Mouse (Mus musculus): ENCODE measurements around the gene Mrpl53.

The Mrpl53 gene

DNA sequence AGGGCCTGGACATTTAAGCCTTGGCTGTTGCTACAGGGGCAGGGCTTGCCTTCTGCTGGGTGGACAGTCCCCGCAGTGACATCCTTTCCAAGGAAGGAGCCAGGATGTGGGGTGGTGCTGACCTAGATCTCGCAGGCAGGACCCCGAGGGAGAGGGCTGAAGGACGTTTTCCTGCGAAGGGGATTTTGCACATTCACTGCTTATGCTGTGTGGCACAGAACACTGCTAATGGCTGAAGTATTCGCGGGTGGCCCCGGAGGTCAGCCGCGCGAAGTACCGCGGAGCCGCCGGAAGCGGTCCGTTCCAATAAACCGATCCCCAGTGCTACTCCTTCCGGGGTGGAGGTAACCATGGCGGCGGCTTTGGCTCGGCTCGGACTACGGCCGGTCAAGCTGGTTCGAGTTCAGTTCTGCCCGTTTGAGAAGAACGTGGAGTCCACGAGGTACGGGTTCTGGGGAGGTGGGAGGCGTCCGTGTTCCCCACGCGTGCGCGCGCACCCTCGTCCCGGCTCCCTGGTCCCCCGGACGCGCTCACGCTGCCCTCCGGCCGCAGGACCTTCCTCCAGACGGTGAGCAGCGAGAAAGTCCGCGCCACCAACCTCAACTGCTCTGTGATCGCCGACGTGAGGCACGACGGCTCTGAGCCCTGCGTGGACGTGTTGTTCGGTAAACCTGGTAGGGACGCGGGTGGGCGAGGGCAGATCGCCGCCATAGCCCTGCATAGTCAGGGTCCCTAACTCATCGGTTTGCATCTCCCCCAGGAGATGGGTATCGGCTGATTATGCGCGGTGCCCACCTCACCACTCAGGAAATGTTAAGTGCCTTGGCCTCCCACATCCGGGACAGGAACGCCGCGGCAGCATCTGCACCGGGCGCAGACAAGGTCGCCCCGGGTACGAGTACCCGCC is at the start of gene Mrpl53:
Mrpl53 (plus strand) TSS at position 279 of the 907 bp plus-strand sequence.
- DNase-seq = peak; percentile 85

DNA sequence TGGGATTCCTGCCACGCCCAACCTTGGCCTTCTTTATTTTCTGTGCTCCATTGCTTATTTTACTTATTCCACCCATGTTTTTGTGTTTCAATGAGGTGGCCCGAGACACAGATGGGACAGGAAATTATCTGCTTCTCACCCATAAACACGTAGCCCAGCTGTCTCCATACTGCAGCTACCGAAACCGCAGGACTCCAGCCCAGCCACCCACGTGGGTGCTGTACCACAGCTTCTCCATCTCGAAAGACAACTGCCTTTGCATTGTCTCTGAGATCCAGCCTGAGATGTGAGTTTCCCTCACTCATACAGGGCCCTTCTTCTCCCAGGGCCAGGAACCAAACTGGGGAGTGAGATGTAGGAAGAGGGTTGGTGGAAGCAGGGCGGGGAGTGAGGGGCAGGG is 42.8 kb upstream of the Mrpl53 start:
- DNase-seq = no peak

DNA sequence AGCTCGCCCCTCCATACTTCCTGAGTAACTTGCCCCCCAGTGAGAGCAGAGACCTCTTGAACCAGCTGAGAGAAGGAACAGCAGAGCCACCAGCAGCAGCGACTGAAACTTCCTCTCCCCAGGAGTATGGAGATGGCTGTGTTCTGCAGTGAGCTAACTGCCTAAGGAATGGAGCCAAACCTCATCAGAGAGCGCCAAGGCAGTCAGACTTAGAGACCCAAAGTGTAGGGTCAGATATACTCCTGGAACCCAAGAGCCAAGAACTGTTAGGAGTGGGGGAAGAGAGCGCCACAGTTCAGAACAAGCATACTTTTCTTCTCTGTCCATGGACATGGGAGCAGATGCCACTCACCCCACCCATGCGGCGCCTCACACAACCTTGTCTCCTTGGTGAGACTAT is 42.4 kb upstream of the Mrpl53 start:
- no peak for DNase-seq

DNA sequence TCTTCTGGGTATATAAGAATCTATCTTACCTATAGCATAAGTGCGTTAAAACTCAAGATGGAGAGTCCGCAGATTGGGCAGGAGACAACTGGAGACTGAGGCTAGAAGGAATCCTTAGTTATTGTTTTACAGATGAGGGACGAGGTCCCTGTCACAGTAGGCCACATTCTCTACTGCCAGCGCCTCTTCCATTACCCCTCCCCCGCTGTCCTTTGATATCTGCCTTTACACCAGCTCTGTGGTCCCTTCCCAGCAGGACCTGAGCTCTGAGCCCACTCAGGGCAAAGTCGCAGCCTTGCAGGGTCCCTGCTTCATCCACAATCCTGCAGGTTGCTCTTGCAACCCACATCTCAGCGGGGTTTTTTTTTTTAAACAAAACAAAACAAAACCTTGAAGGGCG is 40.6 kb upstream of the Mrpl53 start:
- DNase-seq = no peak

DNA sequence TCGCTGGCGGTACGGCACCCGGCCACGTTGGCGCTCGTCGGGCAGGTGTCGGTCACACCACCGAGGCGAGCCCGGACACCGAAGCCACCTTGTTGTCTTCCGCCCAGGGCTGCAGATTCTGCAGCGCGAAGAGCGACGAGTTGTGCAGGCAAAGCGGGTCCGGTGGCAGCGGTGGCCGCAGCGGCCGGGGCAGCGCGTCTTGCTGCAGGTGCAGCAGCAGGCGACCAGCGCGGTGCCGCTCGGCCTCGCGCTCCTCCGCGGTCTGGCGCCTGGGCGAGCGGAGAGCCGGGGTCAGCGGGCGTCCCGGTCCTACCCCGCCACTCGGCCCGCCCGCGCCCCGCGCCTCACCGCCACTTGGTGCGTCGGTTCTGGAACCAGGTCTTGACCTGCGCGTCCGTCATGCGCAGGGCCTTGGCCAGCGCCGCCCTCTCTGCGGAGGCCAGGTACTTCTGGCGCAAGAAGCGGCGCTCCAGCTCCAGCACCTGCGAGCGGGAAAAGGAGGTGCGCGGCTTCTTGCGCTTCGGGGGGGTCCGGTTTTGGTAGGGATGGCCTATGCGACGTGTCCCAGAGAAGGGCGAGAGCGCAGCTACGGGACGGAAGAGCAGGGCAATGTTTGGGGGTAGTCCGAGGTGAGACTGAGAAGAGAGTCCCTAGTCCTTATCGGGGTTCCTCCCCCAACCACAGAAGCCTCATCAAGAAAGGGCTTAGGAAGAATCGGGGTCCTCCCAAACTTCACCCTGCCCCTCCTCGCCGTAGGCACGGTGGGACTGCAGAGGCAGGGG is 39.9 kb upstream of the Mrpl53 start:
- DNase-seq = no peak

DNA sequence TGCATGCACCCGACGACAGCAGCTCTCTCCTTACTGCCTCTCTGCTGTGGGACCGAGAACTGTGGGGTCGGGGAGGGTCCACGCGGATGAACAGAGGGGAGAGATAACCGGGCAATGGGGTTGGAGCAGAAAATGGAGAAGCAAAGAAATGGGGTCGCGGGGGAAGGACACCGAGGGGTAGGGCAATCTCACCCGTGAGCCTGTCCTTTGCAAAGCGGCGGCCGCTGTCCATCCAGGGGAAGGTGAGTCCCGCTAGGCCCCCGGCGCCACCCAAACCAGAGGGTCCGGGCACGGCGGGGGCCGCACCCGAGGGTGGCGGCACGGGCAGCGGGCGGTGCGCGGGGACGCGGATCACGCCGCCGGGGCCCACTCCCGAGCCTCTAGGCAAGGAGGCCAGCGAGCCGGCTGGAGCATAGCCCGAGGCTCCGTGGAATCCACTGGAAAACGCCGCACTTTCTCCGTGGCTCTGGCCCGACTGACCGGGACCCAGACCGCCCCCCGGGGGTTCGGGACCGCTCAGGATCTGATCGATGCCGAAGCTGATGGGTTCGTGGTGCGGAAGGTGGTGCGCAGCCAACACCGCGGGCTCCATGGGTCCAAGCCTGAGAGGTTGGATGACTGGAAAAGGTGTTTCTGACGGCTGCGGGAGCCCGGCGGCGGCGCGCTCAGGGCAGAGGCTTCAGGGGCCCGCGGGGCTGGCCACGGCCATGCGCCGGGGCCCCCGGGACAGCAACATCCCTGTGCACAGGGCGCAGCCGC is 39.2 kb upstream of the Mrpl53 start:
- DNase-seq = no peak

DNA sequence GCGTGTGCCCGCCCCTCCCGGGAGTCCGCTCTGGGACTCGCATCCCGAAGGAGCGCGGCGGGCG is 38.8 kb upstream of the Mrpl53 start, which contains the start of gene Tlx2:
Tlx2 (minus strand) TSS at position 47 of the 64 bp plus-strand sequence.
- DNase-seq = no peak

DNA sequence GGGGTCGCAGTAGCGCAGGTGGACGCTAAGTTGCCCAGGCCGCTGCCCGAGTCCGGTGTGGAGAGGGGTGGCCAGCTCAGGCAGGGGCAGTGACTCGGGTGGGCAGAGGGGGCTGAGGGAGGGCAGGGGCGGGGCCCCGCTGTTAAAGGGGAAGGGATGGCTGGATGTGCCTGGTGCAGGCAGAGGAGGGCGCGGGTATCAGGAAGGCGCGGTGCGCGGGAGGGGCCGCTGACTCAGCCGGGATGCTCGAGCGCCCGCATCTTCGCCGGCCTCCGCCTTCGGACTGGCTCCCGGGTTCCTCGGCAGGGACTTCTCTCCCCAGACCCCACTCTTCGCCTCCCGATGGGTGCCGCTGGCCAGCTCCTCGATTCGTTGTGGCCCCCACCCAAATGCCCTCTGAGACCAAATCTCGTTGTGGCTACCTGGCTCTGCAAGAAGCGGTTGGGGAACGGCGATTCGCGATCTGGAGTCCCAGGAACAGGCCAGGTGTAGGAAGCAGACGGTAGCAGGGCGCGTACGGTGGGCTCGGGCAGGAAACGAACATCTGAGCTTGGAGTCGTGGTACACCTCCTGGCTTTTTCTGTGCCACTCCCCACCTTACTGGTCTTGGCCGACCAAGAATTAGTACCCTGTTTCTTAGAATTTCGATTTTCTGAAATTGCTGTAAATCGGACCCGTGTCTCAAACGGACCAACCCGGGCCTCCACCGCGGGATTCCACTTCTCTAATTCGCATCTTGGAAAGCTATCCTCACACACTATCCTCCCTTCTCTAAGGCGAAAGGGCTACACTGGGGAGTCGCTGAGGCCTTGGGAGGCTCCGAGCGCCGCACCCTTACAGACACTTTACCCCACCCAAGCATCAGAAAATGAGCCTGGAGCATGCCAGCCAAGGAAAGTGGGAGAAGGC is 38.3 kb upstream of the Mrpl53 start:
- DNase-seq = no peak

DNA sequence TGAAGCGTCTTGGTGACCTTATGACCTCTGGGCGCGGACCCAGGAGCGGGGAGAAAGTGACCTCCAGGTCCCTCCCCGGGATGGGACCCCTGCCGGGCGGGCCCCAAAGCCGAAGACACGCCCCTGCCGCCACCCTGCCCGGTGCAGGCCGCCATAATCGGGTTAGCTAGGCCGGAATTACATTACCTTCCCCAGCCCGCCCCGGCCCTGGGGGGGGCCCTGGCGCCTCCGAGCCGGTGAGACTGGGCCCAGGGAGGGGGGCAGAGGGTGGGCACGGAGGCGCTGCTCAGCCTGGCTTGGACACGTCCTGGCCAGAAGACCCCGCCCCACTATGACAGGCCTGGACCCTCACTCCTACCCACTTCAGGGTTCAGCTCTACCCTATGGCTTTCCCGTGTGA is 37.6 kb upstream of the Mrpl53 start:
- DNase-seq = no peak

DNA sequence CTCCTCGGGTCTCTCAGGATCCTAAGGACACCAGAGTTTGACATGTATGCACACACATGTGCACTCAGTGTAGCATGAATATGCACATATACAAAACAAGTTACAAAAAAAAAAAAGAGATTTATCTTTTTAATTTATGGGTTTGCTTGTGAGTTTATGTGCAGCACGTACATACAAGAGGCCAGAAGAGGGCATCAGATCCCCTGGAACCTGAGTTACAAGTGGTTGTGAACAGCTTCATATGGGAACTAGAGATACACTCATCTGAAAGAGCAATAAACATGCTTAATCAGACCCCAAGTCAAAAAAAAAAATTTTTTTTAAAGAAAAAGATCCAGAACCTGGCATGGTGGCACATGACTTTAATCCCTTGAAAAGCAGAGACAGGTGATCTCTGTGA is 33.9 kb upstream of the Mrpl53 start:
- peak; percentile 38 for DNase-seq

DNA sequence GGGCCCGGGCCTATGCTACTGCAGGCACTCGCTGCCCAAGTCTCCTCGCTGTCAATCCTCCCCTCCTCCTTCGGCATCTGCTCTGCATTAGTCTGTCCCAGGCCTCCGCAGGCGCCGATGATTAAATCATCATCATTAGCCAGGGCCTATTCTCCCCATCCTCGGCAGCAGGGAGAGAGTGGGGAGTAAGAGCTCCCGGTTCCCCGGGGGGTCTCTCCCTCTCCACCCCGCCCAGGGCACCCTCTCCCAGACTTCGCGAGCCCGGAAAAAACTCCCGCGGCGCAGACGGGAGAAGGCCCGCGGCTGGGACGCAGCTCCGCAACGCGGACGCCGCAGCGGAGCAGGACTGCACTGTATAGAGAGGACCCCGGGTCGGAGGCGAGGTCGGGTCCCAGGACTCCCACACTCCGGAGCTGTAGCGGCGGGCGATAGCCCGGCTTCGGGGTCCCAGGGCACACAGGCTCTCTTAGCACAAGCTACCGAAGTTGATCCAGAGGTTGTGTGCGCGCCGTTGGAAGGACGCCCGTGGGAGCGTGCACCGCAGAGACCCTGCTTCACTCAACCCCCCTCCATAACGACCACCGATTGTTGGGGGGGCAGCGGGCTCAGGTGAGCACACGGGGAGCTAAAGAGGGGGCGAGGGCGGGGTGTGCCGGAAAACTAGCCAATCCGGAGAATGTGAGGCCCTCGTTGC is 31.1 kb upstream of the Mrpl53 start, which contains the start of gene Pcgf1:
Pcgf1 (plus strand) TSS at position 240 of the 694 bp plus-strand sequence.
- peak; percentile 46 for DNase-seq

DNA sequence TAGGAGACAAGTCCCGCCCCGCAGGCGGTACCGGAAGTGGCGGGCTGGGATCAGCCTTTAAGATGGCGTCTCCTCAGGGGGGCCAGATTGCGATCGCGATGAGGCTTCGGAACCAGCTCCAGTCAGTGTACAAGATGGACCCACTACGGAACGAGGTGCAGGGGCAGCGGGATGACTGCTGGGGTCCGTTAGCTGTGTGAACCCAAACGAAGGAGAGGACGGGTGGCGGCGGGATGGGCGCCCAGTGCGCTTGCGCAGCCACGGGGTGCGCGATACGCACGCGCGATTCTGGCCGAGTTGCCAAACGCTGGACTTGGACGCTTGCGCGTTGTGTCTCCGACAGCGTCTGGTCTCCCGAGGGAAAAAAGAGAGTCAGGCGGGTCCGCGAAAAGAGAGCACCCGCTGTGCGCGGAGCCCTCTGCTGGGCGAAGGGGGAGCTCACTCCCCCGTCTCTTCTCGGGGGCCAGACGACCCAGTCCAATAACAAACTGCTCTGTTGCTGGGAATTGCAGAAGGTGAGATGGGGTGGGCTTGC is 30.4 kb upstream of the Mrpl53 start:
- peak; percentile 100 for DNase-seq

DNA sequence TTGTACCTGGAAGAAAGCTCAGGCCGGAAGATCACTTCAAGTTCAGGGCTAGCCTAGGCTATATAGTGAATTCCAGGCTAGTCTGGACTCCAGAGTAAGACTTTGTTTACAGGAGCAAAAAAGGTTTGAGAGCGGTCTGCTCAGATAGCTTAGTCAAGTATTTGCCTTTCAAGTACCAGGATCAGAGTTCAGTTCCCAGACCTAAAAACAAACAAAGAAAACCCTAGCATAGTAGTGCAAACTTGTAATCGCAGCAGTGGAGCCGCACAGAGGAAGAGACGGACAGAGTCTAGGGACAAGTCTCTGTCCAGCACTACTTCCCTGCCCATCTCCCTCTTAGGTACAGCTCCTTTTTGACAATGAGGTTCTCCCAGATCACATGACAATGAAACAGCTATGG is 28.6 kb upstream of the Mrpl53 start:
- no peak for DNase-seq

DNA sequence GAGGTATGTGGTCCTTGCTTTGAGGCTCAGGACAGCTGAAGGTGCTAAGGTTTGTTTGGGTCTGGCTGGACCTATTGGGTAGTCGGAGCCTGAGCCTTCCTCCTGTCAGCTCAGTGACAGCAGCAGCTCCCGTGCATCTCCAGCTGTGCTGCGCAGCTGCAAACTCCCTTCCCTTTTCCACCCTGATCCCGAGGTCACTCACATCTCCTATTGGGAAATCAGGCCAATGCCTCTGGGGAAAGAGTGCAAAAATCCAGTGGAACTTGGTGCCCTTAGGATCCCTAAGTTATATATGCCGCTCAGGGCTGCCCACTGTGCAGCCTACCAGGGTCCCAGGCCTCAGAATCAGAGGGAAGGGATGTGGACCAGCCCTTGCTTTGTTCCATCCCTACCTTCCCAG is 25.3 kb upstream of the Mrpl53 start:
- no peak for DNase-seq

DNA sequence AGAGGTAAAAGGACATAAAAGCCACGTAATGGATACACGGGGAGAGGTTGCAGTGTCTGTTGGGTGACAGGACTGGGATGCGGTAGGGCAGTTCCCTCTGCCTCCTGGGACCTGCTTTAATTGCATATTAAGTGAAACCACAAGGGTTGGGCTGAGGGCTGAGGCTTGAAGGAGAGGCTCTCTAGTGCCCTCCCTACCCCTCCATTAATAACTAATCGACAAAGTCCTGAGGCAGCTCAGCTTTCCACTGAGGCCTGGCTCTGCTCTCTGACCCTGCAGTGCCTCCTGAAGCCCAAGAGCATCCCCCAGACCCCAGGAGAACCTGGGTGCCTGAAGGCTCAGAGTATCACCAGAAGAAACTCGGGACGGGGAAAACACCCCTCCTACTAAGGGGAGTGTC is 24.4 kb upstream of the Mrpl53 start:
- peak; percentile 39 for DNase-seq

DNA sequence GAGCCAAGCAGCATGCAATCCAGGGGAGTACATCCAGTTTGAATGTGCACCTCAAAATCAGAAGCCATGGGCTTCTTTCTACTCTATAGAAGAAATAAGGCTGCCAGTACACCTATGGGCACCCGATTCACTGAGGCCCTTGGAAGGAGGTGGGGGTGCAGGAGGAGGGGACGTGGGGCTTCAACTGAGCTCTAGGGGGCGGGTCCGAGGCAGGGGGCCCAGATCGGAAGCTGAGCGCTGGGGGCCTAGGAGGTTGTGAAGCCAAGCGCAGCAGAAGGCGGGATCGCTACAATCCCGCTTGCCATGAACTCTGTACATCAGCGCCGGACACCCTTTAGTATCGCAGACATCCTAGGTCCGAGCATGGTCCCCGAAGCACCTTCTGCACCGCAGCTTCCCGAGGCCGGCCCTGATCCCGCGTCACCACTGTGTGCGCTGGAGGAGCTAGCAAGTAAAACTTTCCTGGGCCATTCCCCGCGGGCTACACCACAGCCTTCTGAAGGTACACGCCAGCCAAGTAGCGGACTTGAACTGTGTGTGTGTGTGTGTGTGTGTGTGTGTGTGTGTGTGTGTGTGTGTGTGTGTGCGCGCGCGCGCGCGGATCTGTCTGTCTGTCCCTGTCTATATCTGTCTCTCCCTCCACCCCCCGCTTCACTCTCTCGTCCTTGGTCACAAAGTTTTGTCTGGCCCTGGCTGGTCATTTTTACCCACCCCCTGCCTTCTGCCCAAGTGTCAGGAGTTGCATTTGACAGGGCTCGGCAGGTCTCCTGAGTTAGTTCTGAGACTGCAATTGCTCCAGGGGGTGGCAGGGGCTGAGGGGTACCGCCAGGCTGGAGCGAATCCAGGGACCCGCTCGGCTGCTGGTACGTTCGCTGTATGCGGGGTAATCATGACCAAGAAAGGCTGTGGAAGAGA is 22.5 kb upstream of the Mrpl53 start, which contains the start of gene Lbx2:
Lbx2 (plus strand) TSS at position 247 of the 915 bp plus-strand sequence.
- no peak for DNase-seq

DNA sequence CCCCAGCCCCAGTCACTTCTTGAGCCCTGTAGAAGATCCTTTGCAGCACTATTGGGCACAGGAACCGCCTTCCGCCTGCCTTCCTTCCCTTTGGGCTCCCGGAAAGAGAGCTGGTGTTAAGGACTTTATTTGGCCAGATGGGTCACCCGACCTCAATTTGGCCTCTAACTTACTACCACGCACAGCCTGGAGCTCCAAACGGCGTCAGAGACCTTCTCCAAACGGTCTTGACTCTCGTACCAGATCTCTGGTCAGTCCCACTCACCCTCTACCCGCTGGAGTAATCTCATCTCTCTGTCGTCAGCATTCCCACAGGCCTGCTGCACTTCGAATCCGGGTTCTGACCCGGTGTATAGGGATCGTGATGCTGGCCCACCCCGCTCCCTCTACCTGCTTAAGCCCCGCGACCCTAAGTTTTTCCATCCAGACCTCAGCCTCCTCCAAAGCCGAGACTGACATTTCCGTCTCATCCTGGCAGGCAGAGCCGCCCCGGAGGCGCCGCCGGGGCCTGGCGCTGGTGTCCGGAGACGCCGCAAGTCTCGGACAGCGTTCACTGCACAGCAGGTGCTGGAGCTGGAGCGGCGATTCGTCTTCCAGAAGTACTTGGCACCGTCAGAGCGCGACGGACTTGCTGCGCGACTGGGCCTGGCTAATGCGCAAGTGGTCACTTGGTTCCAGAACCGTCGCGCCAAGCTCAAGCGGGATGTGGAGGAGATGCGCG is 21.5 kb upstream of the Mrpl53 start:
- peak; percentile 41 for DNase-seq

DNA sequence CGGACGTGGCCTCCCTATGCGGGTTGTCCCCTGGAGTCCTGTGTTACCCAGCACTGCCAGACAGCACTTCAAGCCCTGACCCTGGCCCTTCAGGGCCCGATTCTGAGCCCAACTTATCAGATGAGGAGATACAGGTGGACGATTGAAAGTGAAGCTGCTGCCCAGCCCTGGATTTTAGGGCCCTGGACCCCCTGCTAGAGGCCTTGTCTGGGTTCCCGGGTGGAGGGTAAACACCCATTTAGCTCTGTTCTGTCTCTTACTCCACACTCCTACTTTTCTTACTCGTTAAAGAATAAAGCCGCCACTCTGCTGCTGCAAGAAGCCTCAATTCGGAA is 20.9 kb upstream of the Mrpl53 start:
- no peak for DNase-seq

DNA sequence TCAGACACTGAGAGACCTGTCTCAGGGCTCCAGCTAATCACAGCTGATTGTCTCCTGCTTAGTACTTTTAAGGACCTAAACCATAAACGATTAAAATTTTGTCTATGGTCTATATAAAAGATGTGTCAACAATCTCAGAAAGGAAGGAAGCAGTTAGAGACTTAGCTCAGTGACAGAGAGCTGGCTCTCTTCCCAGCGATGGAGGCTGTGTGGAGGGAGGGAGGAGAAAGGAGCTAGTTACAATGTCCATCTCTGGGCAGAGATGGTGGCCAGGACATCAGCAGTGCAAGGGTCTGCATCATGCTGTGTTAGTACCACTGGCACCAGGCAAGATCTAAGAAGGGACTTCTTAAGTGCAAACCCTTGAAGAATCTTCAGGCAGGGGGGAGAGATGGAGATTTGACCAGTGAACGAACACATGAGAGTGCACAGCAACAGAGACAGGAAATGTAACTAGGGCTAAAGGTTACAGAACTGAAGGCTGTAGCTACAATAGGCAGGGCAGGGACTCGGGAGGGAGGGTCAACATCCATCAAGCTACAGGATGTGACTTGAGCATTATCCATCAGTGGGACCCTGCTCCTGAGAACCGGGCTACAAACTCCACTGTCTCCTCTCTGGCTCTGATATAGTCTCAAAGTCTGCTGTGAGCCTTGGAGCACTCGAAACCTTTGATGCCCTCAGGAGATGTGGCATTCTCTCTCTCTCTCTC is 16.3 kb upstream of the Mrpl53 start:
- no peak for DNase-seq

All from kidney, adult 9 months (tissue).